Mouse (Mus musculus) left cerebral cortex, postnatal 10 days (tissue): ENCODE measurements around the gene Hsf2bp. TPM values are rescaled to one million over a fixed set of nuclear protein-coding genes. Genes with fewer than 3 reads are reported as not detected.
"Not testable (repeated sequence)": the region's sequence is repeated elsewhere in the genome, so short reads cannot be mapped to it uniquely, and the experiment has no call there.

Source experiments
- DNase-seq, 2 experiments: peaks; one replicate each; pipeline ENCODE4 v3.0.0; 2021 to 2022; ENCODE audit warnings: low spot score in 2 of 2, mixed read lengths in 1 of 2; ENCODE audit errors: extremely low spot score in 1 of 2
- intact Hi-C: fragments of 180-260 bp; cut with DNase I; formaldehyde crosslinking; loops from one replicate; pipeline ENCODE4 v1.15.1; 2025
- total RNA-seq, 2 experiments: library from RNA; stranded (reverse); gene quantifications; 2 replicates each; pipeline ENCODE4 v1.2.3; 2021

The Hsf2bp gene
- 1 to 10 TPM in 1 of 2 experiments, under 1 TPM in 1; 0.93 to 1.4 TPM for total RNA-seq

DNA sequence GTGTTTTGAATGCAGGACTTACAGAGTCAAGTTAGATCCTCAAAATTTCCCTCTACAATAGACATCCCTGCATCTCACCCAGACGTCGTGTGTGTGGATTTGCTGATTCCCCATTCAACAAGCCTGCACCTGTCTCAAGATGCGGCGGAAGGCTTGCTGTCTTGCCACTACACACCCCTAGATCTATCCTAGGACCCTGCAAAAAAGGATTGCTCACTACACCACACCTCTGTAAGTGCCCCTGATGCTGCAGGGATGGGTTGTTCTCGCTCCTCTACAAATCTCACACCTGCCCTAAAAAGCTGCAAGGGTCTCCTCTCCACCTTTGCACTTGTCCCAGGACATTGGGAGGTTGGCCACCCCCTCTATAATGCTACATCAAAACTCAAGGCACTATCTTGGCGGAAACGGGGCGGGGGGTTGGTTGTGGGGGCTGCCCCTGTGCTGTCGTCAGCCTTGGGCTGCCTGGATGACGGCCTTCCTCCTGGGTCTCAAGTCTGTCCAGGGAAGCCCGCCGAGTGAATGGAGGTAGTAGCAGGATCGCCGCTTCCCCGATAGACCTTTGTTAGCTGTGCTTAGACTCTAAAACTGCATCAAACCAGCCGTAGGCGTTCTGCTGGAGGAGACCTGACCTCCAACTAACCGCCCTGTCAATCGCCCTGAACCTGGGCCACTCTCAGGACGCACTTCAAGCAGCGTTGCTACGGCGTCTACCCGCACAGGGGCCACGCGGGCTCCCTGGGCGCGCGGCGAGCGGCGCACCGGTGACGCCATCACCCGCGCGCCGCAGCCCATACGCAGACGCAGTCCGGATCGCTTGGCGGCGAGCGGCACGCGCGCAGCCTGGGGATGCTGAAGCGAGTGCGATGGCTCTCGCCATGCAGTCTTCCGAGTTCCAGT lies at the start of gene Hsf2bp, which contains the start of gene Rrp1b:
TSS of gene Hsf2bp (minus strand) at position 741 of the 900 bp plus-strand sequence.
TSS of gene Rrp1b (plus strand) at position 492 of the 900 bp plus-strand sequence.
- peak; percentile 48 to 87 for DNase-seq
- intact Hi-C loops: no loop called here

DNA sequence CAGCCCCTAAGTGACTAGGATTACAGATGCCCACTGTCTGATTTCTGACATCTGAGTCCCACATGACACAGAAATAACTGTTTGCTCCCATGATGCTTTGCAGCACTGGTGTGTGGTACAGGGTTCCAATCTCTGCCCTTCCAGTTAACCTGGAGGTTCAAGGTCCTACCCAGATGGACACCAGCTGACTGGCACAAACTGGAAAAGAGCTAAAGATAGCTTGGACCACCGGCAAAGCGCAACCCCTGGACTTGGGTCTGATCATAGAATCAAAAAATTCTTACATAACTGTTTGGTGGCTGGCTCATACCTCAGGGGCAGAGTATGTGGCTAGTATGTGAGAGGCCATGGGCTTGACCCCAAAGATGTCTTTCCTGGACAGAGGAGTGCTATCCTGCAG lies 47.2 kb upstream of the Hsf2bp start:
- no peak for DNase-seq
- intact Hi-C loops: no loop called here

DNA sequence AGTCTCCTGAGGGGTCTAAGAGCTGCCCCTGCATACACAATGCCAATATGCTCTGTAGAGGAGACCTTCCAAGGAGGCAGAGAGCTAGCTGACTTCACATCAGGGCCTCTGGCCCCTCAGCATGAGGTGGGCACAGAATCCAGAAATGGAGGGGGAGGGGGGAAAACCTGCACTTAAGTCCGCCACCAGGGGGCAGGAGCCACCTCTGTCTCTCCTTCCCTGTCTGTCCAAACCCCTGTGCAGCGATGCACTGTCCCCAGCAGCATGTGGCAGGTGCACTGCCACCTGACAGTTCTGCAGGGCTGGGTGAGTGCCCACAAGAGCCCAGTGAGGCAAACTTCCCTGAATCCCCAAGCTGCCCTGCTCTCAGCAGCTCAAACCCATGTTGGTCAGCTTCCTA lies 39.0 kb upstream of the Hsf2bp start:
- intact Hi-C loops: loop anchor here (2.0 kb wide), 1 partner anchor 134 kb away; no protein-coding TSS in a partner anchor
- DNase-seq: peak in 1 of 2 experiments; percentile 71

DNA sequence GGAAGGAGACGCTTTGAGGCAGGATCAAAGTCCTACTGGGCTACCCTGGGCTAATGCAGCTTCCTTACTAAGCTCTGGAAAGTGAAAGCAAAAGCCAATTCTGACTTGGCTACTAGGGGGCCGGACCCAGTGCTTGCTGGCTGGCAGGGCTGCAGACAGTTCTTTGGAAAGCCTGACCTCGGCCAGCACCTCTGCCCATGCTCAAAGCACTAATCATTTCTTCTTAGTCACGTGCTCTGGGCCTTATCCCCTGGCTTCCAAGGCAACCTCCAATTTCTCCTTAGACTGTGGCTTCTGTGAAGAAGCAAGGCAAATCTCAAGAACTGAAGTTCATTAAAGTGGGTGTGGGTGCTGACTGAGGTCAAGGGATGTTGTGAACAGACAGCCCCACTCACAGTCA lies 38.5 kb upstream of the Hsf2bp start:
- no peak for DNase-seq
- intact Hi-C loops: loop anchor here (2.0 to 5.0 kb wide), 2 partner anchors 47 to 134 kb away; no protein-coding TSS in a partner anchor

DNA sequence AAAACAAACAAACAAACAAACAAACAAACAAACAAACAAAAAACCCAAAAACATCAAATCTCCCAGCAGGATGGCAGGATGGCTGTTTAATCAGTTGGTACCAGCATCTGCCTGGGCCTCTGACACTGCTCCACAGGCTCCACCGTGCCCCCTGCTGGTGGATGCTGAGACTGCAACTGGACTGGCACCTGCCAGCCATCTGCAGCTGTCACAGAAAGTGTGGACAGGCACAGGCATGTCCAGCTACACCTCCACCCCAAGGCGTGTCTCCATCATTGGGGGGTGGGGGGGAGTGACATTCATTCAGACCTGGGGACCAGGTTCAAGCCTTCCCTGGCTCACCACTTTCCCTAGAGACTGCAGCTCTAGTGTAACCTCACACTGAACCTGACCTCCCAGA lies 37.2 kb upstream of the Hsf2bp start:
- intact Hi-C loops: loop anchor here (5.0 kb wide), 1 partner anchor 46 kb away; no protein-coding TSS in a partner anchor

DNA sequence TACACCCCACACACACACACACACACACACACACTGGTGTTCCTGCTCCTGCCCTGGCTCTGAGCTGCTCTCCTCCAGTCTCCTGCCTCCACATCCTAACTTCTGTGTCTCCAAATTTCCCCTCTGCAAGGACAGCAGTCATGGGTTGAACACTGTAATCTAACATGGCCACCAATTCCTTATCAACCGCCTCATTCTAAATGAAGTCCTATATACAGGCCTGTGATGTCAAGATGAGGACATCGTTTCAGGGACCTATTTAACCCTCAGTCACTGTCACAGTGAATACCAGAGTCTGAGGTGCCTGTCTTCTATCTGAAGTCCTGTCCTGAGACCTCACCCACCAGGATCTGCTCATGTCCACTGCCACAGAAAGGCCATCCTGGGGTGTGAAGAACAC lies 32.7 kb upstream of the Hsf2bp start:
- intact Hi-C loops: no loop called here

More for the DNA sequence above, 37.2 kb upstream of the Hsf2bp start:
- peak; percentile 45 to 82 for DNase-seq

DNA sequence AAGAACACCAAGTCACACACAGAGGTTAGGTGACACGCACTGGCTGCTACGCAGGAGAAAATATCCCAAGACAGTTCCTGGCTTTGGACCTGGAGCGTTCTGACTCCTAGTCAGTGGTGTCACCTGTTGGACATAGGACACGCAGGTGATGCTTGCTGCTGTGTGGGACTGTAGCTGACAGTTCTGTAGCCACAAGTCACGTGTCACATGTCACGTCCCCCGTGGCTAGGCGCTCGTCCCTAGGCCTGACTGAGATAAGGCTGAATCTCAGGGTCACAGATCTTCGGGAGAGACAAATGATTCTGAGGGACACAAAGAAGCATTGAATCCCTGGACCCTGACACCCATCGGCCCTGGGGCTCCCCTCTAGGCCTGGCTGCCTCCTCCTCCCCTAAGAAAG lies 32.2 kb upstream of the Hsf2bp start:
- intact Hi-C loops: no loop called here
- DNase-seq: no peak

More for the DNA sequence above, 32.7 kb upstream of the Hsf2bp start:
- DNase-seq: no peak

DNA sequence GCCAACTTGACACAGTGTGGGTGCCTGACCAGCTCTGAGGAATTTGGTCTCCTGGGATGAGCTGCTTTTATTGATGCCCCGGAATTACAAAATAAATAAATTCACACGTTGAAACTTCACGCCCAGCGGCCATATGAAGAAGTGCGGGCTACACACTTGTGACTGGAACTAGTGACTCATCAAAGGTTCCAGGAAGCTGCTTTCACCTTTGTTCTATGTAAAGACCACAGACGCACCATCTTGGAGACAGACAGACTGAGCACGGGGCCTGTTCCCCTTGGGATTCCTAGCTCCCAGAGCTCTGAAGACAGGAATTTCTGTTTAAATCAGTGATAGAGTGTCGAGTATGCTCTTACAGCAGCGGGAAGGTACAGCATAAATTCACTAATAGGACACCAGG lies 31.4 kb upstream of the Hsf2bp start:
- DNase-seq: no peak
- intact Hi-C loops: no loop called here

DNA sequence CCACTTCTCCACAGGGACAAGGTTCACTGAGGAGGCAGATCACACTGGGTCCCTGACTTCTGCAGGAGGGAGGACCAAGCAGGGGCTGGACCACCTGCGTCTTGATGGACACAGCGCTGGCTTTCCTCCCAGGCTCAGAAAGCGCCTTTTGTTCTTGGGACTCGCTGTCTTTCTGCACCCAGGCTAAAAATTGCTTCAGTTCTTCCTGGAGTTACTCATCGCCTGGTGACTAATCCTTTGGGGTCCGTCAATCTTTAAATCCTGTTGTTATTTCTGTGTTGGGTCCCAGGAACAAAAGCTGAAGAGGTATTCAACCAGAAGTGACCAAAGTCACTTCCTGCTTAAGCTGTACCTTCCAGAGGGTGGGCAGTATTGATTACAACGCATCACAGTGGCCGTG lies 28.6 kb upstream of the Hsf2bp start:
- intact Hi-C loops: not testable (repeated sequence)

DNA sequence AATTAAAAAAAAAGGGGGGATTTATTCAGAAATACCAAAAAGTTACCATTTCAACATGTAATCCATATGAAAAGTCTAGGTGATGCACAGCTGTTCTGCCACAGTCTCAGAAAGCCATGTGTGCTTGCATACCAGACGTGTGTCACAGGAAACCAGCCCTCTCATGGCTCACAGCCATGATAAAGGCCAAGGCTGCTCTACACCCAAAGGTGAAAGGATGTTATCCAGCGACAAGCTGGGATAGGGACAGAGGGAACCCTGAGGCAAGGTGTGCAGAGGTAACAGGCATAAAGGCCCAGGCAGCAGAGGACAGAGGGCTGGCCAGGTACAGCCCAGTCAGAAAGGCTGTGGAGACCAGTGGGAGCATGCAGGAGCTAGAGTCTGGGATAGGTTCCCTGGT lies 27.5 kb upstream of the Hsf2bp start:
- intact Hi-C loops: no loop called here
- DNase-seq: no peak

More for the DNA sequence above, 28.6 kb upstream of the Hsf2bp start:
- DNase-seq: not testable (repeated sequence)

DNA sequence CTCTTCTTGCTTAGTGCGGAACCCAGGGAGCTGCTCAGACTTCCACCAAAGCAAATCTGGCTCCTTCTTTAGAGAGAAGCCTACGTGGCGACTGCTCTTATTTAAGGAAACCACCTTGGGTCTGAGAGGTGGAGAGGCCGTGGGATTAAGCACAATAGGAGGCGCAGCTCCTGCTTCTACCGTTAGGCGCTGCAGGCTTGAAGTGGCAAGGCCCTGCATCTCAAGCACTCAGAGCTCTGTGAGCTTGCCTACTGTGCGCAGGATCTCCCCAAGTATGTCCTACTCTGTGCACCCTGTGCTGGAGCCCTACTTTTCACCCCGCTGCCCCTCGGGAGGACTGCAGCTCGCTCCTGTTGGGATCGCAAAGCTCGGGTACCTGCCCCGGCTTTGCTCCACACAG lies 25.1 kb upstream of the Hsf2bp start:
- DNase-seq: no peak
- intact Hi-C loops: no loop called here

DNA sequence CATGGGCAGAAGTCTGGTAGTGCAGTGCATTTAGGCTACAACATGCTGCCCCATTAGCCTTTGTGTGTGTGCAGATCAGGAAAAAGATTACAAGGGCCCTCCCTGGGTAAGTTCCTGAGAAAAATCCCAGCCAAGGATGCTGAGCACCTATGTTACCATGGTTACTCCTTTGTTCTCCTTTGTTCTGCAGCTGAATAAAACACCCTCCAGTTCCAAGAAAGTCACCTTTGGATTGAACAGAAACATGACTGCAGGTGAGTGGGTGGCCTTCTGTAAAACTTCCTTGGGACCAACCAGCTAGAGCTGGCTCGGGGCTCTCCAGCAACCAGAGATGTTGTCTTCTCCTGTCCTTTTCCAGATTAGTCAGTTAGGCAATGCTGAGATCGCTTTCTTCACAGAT lies 22.9 kb upstream of the Hsf2bp start:
- intact Hi-C loops: no loop called here
- no peak for DNase-seq

DNA sequence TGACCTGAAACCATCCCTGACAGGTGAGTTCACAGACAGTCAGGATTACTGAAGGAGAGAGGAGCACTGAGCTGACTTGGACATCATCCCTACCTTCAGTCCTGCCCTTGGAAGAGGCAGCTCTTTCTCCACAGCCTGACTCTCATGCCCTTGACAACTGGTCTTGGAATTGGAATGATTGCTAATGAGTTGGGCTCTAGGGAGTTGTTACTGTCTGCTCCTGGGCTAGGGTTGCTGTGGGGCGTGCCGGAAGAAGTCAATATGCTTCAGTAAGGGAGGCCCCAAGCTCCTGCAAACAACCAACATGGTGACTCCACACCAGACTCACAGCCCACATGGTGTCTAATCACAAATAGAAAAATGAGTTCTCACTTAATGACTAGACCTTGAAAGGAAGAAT lies 21.7 kb upstream of the Hsf2bp start:
- no peak for DNase-seq
- intact Hi-C loops: no loop called here

DNA sequence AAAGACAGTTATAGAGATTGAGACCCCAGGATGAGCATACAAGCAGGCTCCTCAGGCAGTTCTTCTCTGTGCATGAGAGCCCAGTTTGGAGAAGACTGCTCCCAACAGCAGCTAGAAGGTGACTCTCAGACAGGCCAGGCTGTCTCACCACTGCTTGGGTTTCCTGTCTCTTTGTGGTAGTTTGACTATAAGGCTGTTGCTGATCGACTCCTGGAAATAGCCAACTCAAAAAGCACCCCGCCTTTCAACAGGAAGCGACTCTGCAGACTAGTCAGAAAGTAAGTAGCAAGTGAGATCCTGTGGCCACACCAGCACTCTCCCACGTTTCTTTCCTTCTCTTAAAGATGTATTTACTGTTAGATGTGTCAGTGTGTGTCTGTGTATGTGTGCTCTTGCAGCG lies 17.5 kb upstream of the Hsf2bp start:
- no peak for DNase-seq
- intact Hi-C loops: no loop called here

DNA sequence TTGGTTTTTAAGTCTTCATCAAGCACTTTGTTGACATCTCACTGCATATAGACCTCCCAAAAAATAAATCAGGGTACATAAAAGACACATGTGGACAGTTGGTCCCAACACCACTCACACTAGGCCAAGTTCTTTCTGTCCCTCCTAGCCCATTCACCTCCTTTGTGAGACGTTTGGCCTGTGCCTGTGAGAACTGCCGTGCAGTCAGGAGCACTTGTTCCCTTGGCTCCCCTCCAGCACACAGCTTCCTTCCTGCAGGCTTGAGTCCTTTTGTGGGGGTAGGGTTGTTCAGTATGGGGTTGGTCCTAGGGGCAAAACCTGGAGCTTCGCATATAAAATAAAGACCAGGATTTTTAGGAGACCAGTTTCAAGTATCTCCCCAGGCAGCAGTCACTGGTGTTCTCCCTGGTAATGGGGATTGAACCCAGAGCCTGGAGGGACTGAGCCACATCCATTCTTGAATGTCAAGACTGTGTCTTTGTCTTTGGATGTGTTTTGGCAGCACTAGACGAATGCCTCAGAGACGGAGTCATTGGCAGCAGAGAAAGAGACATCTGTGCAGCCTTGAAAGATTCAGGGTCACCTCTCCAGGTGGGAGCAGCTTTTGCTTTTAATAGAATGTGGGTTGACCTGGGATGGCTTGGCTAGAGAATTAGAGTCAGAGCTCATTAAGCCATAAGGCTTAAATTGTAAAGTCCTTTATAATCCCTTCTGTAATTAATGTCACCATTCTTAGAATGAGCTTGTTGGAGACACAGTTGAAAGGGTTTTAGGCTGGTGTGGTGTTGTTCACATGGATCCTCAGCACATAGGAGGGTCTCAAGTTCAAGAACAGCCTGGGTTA lies 16.3 kb upstream of the Hsf2bp start:
- DNase-seq: peak; percentile 45 to 79
- intact Hi-C loops: no loop called here

DNA sequence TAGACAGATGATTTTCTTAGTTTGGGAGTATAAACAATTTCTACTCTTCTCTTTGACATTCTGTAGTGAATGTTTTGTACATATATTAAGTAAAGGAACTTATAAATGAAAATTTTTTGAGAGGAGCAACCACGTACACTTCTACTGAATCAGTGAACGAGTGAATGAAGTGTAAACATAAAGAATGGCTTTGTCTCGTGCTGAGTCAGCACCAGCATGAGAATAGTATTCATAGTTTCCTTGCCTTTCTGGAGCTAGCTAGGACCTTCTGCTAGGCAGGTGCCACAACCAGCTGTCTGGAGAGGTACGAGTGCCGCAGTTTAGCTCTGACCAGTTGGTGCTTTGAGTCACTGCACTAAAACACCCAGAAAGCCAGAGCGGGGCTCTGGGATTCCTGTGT lies 14.5 kb upstream of the Hsf2bp start:
- intact Hi-C loops: no loop called here
- DNase-seq: no peak

DNA sequence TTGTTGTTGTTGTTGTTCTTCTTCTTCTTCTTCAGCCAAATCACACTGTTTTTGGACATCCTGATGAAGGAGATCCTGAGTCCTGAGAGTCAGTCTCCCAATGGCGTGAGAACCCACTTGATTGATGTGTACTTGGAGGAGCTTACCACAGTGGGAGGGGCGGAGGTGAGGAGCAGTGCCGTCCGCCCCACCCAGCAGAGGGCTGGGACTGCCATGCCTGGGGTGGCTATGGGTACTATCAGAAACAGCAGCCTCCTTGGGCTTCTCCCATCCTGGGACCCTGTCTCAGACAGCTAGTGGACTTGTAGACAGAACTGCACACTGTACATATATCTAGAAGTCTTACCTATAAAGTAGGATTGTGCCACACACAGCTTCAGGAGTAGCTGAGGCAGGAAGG lies 13.8 kb upstream of the Hsf2bp start:
- no peak for DNase-seq
- intact Hi-C loops: no loop called here

DNA sequence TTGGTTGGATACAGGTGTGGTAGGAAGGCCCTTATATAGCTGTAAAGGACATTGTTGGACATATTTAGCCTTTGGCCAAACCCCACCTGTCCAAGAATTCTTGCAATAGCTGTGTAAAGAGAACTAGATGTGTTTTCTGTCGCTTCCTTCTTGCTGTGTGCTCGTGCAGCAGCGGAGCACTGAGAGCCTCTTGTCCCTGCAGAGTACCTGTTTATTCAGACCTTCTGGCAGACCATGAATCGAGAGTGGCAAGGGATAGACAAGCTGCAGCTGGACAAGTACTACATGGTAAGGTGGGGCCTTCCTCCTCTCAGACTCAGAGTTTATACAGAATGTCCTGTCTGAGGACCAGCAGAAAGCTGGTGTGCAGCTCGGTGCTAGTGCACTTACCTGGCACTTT lies 12.2 kb upstream of the Hsf2bp start:
- DNase-seq: no peak
- intact Hi-C loops: no loop called here

DNA sequence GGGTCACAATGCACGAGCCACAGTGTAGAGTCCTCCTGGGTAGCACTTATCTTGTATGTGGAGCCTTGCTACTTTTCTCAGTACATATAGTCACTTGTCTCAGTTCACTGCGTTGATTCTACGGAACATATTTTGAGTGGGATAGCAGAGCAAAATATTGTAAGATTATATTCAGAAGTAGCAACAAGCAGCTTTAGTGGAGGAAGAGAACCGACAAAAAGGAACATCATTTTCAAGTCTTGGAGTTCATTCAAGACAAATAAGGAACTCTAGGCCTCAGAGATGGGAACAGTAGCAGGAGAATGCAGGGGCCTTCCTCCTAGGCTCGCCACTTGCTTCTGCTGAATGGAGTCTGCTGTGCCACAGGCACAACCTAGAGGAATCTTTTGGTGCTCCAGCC lies 10.4 kb upstream of the Hsf2bp start:
- peak in 1 of 2 experiments; percentile 34 for DNase-seq
- intact Hi-C loops: no loop called here
